In genomic region chr1:80106269-80106668, GRCm38 (mm10) we compare ENCODE assay signal across 9 mouse cellular contexts.
A peak's percentile ranks its signal among the peaks of the same experiment; 100 is the strongest.
DNase-seq lines count a peak whose midpoint lies in the region; ATAC-seq and TF ChIP-seq lines count a peak whose summit lies in the region.
"Had no signal": no experiment of that assay in that cellular context is flagged by ENCODE, and none has a peak within 500 bp of the region (broad histone marks: within the 10 kb centered on the region; RNA-seq: fewer than 3 reads in every experiment).

No protein-coding gene starts in this region.

- H3K27ac ChIP-seq in ES-E14 (ENCODE audit: insufficient read depth, low read depth, low read length, poor library complexity, severe bottlenecking): no peak overlapping the region
- H3K27ac ChIP-seq: embryonic facial prominence, embryonic 15.5 days had no signal

- in situ Hi-C loops in ES-E14 (cut with MboI; ENCODE audit: low sequenced_read_pairs in 2 of 2, unreplicated experiment in 2 of 2): no loop called here

- H3K36me3 ChIP-seq in ES-E14 (ENCODE audit: control insufficient read depth, insufficient read depth, low read length, poor library complexity, severe bottlenecking): no peaks in the 10 kb centered on the region
- H3K36me3 ChIP-seq: embryonic facial prominence, embryonic 15.5 days had no signal

- no peak overlapping the region for H3K9ac ChIP-seq in ES-E14 (ENCODE audit: insufficient read depth, low read depth, low read length, poor library complexity, severe bottlenecking)
- H3K9ac ChIP-seq: embryonic facial prominence, embryonic 15.5 days had no signal

- peak; percentile 34 for DNase-seq in adrenal gland, adult 2 months
- DNase-seq in adrenal gland, postnatal 25 days: no peak
- DNase-seq in left cerebral cortex, adult 11 months (ENCODE audit: low spot score): peak; percentile 38
- DNase-seq in left cerebral cortex, adult 8-10 months (ENCODE audit: low spot score in 2 of 2): no peak
- peak; percentile 3 for DNase-seq in ES-E14 (ENCODE audit: low read depth, low spot score)
- peak; percentile 65 for DNase-seq in lung, postnatal 14 days
- no peak for DNase-seq in urinary bladder, postnatal 10 days (ENCODE audit: low spot score)

- H3K9me3 ChIP-seq in ES-E14 (ENCODE audit: control insufficient read depth, insufficient read depth, low read depth, low read length): no peaks in the 10 kb centered on the region
- H3K9me3 ChIP-seq: embryonic facial prominence, embryonic 15.5 days had no signal

- H3K4me1 ChIP-seq in ES-E14 (ENCODE audit: control insufficient read depth in 2 of 2, insufficient read depth in 2 of 2, low read length in 2 of 2, poor library complexity in 1 of 2): no peaks in the 10 kb centered on the region
- H3K4me1 ChIP-seq: embryonic facial prominence, embryonic 15.5 days had no signal

- ATAC-seq in granulocyte monocyte progenitor cell, adult 5-6 weeks (replicated peaks; ENCODE audit: poor library complexity, severe bottlenecking): 0 out of 2 replicates have a peak, but pooled peaks have one; percentile 48

- no peak overlapping the region for H3K4me3 ChIP-seq in ES-E14 (ENCODE audit: insufficient read depth in 1 of 2, low read depth in 1 of 2, low read length in 2 of 2, poor library complexity in 1 of 2, severe bottlenecking in 1 of 2)
- H3K4me3 ChIP-seq: embryonic facial prominence, embryonic 15.5 days had no signal

TF ChIP-seq in ES-E14, 5 proteins besides CTCF, POLR2A, EP300 and RAD21:
- TF ChIP-seq ZNF384 (IDR thresholded peaks at IDR 0.05; ENCODE audit: low read depth, low read length): no peak
- TF ChIP-seq ZC3H11A (IDR thresholded peaks at IDR 0.05; ENCODE audit: borderline replicate concordance, low read depth, low read length): no peak
- TF ChIP-seq HCFC1 (IDR thresholded peaks at IDR 0.05; ENCODE audit: borderline replicate concordance, insufficient read depth, low read length): no peak
- no peak for TF ChIP-seq MAFK (IDR thresholded peaks at IDR 0.05; ENCODE audit: insufficient read depth, low read depth, low read length)
- no peak for TF ChIP-seq CHD2 (IDR thresholded peaks at IDR 0.05; ENCODE audit: low read depth, low read length)

Comparison
In these comparisons a context has a peak if more than half of its experiments do, and no peak if none do; other contexts are left out.
1. DNase-seq: peak in adrenal gland, adult 2 months (single experiment), left cerebral cortex, adult 11 months (single experiment), ES-E14 (single experiment) and lung, postnatal 14 days (single experiment); none in adrenal gland, postnatal 25 days (single experiment), left cerebral cortex, adult 8-10 months (0 of 2) and urinary bladder, postnatal 10 days (single experiment).